Mouse (Mus musculus) retina, embryonic 14.5 days (tissue): ENCODE measurements around the gene Pgls.

Experiments used
- DNase-seq: peaks from one replicate; pipeline ENCODE4 v3.0.0-alpha.2; 2015; ENCODE audit warnings: low spot score

Pgls gene

GRCm38 (mm10) chr8:71569366-71570290 is 22.3 kb upstream of the Pgls start:
- peak; percentile 94 for DNase-seq

DNA sequence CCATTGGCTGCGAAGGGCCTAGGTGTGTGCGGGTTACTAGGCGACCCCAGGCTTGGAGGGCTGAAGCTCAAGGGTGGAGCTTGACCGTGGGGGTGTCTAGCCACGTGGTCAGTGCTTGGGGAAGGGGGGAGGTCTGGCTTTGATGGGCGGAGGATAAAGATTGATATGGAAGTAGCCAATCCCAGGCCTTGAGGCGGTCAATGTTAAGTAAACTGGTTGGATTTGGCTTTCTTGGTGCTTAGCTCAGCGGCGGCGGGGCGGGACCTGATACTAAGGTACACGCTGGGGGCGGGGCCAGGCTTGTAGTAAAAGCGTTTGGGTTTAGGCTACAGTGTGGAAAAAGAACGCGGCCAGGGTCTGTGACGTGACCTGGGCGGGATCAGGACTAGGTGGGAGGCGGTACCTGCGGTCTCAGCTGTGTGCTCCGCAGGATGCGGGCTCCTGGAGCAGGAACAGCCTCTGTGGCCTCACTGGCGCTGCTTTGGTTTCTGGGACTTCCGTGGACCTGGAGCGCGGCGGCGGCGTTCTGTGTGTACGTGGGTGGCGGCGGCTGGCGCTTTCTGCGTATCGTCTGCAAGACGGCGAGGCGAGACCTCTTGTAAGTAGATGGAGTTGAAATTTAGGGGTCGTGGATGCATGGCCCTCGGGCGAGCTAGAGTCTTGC is 21.6 kb upstream of the Pgls start:
- DNase-seq, result peak; percentile 96

GRCm38 (mm10) chr8:71572077-71572476 is 19.9 kb upstream of the Pgls start:
- DNase-seq, result no peak

DNA sequence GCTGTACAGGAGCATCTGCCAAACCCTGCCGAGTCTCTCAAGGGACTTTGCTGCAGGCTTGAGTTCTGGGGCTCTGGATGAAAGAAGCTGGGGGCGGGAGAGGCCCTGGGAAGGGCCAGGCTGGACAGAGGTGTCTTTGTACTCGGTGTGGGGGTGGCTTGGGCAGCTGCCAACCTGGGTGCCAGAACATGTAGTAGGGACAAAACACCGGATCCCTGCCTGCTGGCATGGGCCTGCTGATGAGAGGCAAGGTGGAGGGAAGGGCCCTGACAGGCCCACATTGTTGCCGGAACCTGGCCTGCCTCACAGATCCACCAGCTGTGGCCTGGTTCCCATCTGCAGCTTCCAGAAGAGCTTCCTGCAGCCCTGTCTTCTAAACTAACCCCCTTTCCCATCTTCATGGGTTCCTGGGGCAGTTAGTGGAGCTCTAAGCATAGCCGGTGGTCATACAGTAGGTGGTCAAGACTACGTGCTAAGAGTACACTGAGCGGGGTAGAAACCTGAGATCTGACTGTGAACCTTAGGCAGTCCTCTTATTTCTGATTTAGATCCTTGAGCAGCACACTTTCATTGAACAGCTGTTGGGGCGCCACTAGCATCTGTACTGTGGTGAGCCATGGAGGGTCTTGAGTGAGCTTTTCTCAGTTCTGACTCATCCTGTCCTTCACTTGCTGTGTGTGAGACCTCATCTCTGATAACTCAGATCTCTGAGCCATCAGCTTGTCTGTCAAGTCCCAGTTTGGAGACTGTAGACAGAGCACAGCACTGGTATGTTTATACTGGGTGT is 18.9 kb upstream of the Pgls start:
- no peak for DNase-seq

DNA sequence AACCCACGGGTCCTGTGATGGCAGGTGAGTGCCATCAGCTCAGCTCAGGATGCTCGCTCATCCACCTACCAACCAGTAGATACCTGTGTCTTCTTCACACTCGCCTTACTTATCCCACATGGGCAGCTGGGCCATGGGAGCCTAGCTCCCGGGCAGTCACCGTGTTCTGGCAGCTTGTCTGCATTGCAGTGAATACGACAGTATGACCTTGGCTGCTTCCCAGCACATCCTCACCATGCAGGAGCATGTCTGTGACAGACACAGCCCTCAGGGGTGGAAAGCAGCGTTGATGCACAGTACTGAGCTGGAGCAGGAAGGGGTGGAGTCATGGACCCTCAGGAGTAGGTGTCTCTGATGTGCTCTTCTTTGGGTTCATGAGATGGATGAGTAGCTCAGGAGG is 17.6 kb upstream of the Pgls start:
- DNase-seq, result no peak

GRCm38 (mm10) chr8:71575020-71575419 is 17.0 kb upstream of the Pgls start:
- DNase-seq, result no peak

DNA sequence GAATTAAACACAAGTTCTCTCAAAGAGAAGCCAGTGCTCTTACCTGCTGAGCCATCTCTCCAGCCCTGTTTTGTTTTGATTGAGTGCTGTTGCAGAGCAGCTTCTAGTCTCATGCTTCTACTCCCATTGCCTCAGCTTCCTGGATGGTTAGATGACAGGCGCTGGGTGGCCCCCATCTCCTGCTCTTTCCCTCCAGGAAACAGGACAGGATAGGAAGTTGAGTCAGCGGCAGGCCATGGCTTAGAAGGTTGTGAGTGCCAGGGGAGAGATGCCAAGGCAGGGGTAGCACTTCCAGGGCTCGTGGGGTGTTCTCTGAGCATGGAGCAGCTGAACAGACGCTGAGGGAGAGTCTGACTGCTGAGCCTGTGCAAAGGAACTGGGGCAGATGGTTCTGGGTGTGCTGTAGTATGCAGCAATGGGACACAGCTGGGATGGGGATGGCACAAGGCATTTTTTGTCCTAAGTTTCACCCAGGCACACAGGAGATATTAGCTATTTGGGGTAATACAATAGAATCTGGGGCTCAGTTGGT is 14.1 kb upstream of the Pgls start:
- DNase-seq, result no peak

- DNase-seq, result no peak
Observed at GRCm38 (mm10) chr8:71579009-71579408, 13.0 kb upstream of the Pgls start.

DNA sequence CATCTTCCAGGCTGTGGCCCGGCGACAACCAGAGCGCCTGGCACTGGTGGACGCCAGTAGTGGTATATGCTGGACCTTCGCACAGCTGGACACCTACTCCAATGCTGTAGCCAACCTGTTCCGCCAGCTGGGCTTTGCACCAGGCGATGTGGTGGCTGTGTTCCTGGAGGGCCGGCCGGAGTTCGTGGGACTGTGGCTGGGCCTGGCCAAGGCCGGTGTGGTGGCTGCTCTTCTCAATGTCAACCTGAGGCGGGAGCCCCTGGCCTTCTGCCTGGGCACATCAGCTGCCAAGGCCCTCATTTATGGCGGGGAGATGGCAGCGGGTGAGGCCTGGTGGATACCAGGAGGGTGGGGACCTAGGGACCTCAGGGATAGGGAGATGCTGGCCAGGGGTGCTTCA is 12.5 kb upstream of the Pgls start:
- no peak for DNase-seq

GRCm38 (mm10) chr8:71580201-71580600 is 11.8 kb upstream of the Pgls start:
- no peak for DNase-seq

DNA sequence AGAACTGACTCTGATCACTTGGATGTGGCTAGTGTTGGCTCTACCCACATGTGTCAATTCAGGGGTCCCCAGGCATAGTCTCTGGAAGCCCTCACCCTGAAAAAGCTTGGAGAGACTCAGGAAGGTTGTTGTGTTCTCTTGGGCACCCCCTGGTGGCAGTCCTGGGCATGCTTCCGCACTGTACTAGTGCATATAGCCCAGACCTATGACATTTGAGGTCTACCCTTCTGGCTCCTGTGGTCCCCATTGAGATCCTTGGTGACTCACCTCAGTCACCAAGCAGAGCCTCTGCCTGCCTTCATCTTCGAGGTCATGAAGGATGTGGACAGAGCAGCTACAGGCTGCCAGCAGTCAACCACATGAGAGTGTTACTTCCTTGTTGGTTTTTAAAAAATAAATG is 5.1 kb upstream of the Pgls start:
- peak; percentile 47 for DNase-seq

DNA sequence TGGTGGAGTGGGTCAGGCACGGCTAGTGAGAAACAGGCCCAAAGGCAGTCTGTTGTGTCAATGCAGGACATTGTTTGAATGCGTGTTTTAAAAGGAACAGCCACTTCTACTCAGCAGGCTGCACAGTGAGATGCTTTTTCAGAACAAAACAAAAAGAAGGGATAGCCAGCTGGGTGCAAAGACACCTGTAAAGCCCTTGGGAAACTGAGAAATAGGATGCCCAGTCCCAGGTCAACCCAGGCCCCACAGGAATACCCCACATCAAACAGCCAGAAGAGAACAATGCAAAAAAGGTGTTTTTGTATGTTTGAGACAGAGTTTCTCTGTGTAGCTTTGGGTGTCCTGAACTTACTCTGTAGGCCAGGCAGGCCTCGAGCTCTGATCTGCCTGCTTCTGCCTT is 3.2 kb upstream of the Pgls start:
- no peak for DNase-seq

DNA sequence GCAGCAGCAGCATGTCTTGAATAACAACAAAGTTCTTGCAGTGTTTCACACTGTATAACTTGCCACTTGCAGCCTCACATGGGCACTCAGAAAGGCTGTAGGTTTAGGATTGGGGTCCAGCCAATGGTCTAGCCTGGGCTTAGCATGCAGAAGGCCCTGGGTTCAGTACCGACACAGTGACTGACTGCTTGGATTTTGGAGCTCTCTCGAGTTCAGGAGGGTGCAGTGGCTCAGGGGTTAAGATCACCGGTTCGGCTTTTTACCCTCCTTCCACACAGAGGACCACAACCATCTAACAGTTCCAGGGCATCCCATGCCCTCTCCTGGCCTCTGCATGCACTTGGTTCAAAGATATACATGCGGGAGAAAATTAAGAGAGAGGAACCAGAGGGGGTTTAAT is 959 bp upstream of the Pgls start:
- DNase-seq, result no peak

DNA sequence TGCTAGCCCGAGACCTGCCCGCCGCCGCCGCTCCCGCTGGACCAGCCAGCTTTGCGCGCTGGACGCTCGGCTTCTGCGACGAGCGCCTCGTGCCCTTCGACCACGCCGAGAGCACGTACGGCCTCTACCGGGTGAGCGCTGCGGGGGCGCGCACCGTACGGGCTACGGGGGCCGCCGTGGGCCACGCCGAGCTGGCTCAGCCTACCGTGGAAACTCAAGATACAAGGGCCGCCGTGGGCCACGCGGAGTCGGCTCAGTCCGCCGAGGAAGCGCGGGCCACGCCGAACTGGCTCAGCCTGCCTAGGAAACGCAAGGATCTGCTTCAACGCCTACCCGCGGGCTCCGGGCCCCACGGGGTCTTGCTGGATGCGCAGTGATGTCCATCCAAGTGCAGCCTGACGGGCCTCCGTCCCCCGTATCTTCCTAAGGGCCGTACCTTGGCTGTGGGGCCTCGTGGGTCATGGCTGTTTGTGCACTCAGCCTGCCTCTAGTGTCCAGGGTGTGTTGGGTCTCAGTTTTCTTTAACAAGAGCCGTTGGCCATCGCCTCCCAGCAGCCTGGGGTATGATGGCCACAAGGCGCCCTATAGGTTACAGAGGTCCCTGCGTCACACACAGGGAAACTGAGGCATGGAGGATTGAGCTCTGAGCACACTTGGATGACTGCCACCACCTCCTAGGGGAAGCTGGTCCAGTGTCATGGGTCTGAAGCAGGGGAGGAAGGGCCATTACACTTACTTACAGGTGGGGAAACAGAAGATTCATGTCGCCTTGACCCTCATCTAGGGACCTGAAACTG is 596 bp downstream of the Pgls start:
- no peak for DNase-seq

DNA sequence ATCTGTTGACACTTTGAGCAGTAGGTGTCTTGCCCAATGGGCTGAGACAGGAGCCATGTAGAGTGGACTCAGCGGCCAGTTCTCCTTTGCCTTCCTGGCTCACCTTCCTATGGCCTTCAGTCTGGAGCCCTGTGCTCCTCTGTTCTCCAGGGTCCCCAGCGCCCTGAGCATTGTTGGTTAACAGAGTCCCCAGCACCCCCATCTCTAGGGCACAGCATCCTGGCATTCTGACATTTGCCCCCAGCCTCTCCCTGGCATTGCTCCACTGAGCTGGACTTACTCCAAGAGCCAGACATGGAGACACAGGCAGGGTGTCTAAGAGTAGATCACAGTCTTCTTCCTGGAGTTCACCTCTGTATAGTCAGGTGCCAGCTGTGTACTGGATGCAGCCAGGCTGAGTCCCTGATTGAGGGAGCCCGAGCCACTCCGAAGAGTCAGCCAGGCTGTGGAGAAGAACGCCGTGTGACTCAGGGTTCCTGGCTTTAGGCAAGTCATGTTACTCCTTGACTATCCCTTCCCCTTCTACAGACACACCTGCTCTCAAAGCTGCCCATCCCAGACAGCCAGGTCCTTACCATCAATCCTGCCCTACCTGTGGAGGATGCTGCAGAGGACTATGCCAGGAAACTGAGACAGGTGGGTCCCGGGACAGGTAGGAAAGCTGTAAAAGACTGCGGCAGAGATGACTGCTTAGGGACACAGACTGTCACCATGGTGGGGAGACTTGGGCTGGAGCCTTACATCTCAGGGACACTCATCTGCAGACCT is 1.8 kb downstream of the Pgls start:
- DNase-seq, result no peak

GRCm38 (mm10) chr8:71594324-71594722 is 2.3 kb downstream of the Pgls start:
- no peak for DNase-seq

- peak; percentile 89 for DNase-seq
Observed at GRCm38 (mm10) chr8:71595862-71596261, 3.9 kb downstream of the Pgls start.

- DNase-seq, result no peak
Observed at GRCm38 (mm10) chr8:71596384-71596783, 4.4 kb downstream of the Pgls start.

GRCm38 (mm10) chr8:71596798-71597197 is 4.8 kb downstream of the Pgls start:
- no peak for DNase-seq

DNA sequence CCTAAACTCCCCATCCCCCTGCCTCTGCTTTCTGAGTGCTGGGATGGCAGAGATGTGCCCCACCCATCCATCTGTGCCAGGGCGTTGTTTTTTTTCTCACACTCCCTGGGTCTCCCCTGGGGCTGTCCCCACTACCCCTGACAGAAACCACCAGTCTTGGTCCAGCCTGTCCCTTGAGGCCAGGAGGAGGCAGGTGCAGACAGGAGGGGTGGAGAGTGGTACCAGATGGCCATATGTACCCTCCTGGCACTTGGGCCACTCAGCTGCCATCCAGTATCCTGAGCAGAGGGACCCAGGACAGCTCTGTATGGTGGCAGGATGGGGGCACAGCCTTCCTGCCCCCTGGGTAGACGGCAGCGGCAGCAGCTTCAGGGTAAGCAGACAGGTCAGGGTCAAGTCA is 5.5 kb downstream of the Pgls start, which contains the start of gene Fam129c:
Gene Fam129c, plus strand, starts transcription at position 198 of the 400 bp plus-strand sequence.
- DNase-seq, result no peak

DNA sequence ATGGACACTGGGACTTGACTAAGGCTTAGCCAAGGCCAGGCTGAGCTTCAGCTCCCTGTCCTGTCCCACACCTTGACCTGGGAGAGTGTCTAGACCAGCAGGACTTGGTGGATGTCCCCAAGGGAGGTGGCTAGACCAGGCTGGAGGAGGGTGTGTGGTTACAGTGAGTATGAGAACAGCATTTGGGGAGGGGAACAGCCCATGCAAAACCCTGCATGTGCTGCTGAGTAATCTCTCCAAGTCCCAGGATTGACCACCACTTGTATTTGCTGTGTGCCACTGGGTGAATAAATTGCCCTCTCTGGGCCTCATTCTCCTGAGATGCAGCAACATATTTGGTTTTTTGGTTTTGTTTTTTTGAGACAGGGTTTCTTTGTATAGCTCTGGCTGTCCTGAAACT is 6.4 kb downstream of the Pgls start:
- no peak for DNase-seq
